Mouse (Mus musculus) heart, postnatal 0 days (tissue): ENCODE results near the gene Adcy3.

Source experiments
- CTCF ChIP-seq: IDR thresholded peaks from 2 replicates; pipeline ENCODE4 v1.5.1; 2016; ENCODE audit warnings: antibody characterized with exemption, control low read depth, low read depth
- EP300 ChIP-seq: IDR thresholded peaks from 2 replicates; pipeline ENCODE4 v1.6.1; 2016; ENCODE audit warnings: antibody characterized with exemption, low read depth

- no peak for TF ChIP-seq CTCF
- no peak for TF ChIP-seq EP300
These were observed 76.3 kb downstream of the Adcy3 start for GRCm38 (mm10) chr12:4209196-4209595.
